Mouse (Mus musculus): ENCODE measurements around the gene Slco1c1. TPM values are rescaled to one million over a fixed set of nuclear protein-coding genes. Genes with fewer than 3 reads are reported as not detected.

Gene Slco1c1
- polyA plus RNA-seq, 1 experiment: not detected

GRCm38 (mm10) chr6:141596081-141596480 lies 71.9 kb downstream of the Slco1c1 start:
- TF ChIP-seq EP300 (IDR thresholded peaks at IDR 0.05; ENCODE audit: insufficient read depth, low read depth, low read length): no peak
- no peak for TF ChIP-seq CTCF (IDR thresholded peaks at IDR 0.05; ENCODE audit: low read depth, low read length)
- TF ChIP-seq POLR2A (IDR thresholded peaks at IDR 0.05; ENCODE audit: insufficient read depth, low read length): no peak
- Histone ChIP-seq H3K36me3 (ENCODE audit: control insufficient read depth, insufficient read depth, low read length, poor library complexity, severe bottlenecking) (no peaks in the 10 kb centered on the region), H3K27me3 (ENCODE audit: control insufficient read depth, insufficient read depth, low read length, poor library complexity, severe bottlenecking) (no peaks in the 10 kb centered on the region), H3K4me3 (ENCODE audit: low read depth, low read length) (no peak overlapping the region), H3K9me3 (replicated peaks; ENCODE audit: control insufficient read depth, insufficient read depth, low read length, poor library complexity, severe bottlenecking) (peaks cover 26% of the 10 kb centered on the region), H3K4me1 (ENCODE audit: control insufficient read depth, insufficient read depth, low read length) (no peaks in the 10 kb centered on the region), H3K9ac (ENCODE audit: low read depth, poor library complexity, severe bottlenecking) (no peak overlapping the region), H3K27ac (ENCODE audit: insufficient read depth, low read length) (no peak overlapping the region)

GRCm38 (mm10) chr6:141597037-141597436 lies 72.9 kb downstream of the Slco1c1 start:
- no peak for TF ChIP-seq POLR2A (IDR thresholded peaks at IDR 0.05; ENCODE audit: insufficient read depth, low read length)
- TF ChIP-seq EP300 (IDR thresholded peaks at IDR 0.05; ENCODE audit: insufficient read depth, low read depth, low read length): peak; percentile 76
- TF ChIP-seq CTCF (IDR thresholded peaks at IDR 0.05; ENCODE audit: low read depth, low read length): no peak
- H3K36me3 ChIP-seq (ENCODE audit: control insufficient read depth, insufficient read depth, low read length, poor library complexity, severe bottlenecking): no peaks in the 10 kb centered on the region
- H3K27me3 ChIP-seq (ENCODE audit: control insufficient read depth, insufficient read depth, low read length, poor library complexity, severe bottlenecking): no peaks in the 10 kb centered on the region
- peak overlapping the region; percentile 58; the same call in 1 of the 2 replicates for H3K27ac ChIP-seq (ENCODE audit: insufficient read depth, low read length)
- no peak overlapping the region for H3K9ac ChIP-seq (ENCODE audit: low read depth, poor library complexity, severe bottlenecking)
- H3K9me3 ChIP-seq (replicated peaks; ENCODE audit: control insufficient read depth, insufficient read depth, low read length, poor library complexity, severe bottlenecking): peaks cover 26% of the 10 kb centered on the region
- no peaks in the 10 kb centered on the region for H3K4me1 ChIP-seq (ENCODE audit: control insufficient read depth, insufficient read depth, low read length)
- no peak overlapping the region for H3K4me3 ChIP-seq (ENCODE audit: low read depth, low read length)

- Histone ChIP-seq H3K27me3 (ENCODE audit: control insufficient read depth, insufficient read depth, low read length, poor library complexity, severe bottlenecking) (no peaks in the 10 kb centered on the region), H3K9ac (ENCODE audit: low read depth, poor library complexity, severe bottlenecking) (peak overlapping the region; percentile 18; the same call in 1 of the 2 replicates), H3K4me1 (ENCODE audit: control insufficient read depth, insufficient read depth, low read length) (no peaks in the 10 kb centered on the region), H3K36me3 (ENCODE audit: control insufficient read depth, insufficient read depth, low read length, poor library complexity, severe bottlenecking) (no peaks in the 10 kb centered on the region), H3K9me3 (replicated peaks; ENCODE audit: control insufficient read depth, insufficient read depth, low read length, poor library complexity, severe bottlenecking) (peaks cover 26% of the 10 kb centered on the region), H3K27ac (ENCODE audit: insufficient read depth, low read length) (peak overlapping the region; percentile 45), H3K4me3 (ENCODE audit: low read depth, low read length) (peak overlapping the region; percentile 72)
- no peak for TF ChIP-seq POLR2A (IDR thresholded peaks at IDR 0.05; ENCODE audit: insufficient read depth, low read length)
- no peak for TF ChIP-seq EP300 (IDR thresholded peaks at IDR 0.05; ENCODE audit: insufficient read depth, low read depth, low read length)
- TF ChIP-seq CTCF (IDR thresholded peaks at IDR 0.05; ENCODE audit: low read depth, low read length): no peak
Observed at GRCm38 (mm10) chr6:141600940-141601339, 76.8 kb downstream of the Slco1c1 start.

- Histone ChIP-seq H3K27me3 (ENCODE audit: control insufficient read depth, insufficient read depth, low read length, poor library complexity, severe bottlenecking) (no peaks in the 10 kb centered on the region), H3K27ac (ENCODE audit: insufficient read depth, low read length) (no peak overlapping the region), H3K9me3 (replicated peaks; ENCODE audit: control insufficient read depth, insufficient read depth, low read length, poor library complexity, severe bottlenecking) (no peaks in the 10 kb centered on the region), H3K9ac (ENCODE audit: low read depth, poor library complexity, severe bottlenecking) (no peak overlapping the region), H3K4me1 (ENCODE audit: control insufficient read depth, insufficient read depth, low read length) (no peaks in the 10 kb centered on the region), H3K36me3 (ENCODE audit: control insufficient read depth, insufficient read depth, low read length, poor library complexity, severe bottlenecking) (no peaks in the 10 kb centered on the region), H3K4me3 (ENCODE audit: low read depth, low read length) (no peak overlapping the region)
- TF ChIP-seq CTCF (IDR thresholded peaks at IDR 0.05; ENCODE audit: low read depth, low read length) (no peak), EP300 (IDR thresholded peaks at IDR 0.05; ENCODE audit: insufficient read depth, low read depth, low read length) (no peak), POLR2A (IDR thresholded peaks at IDR 0.05; ENCODE audit: insufficient read depth, low read length) (no peak)
Observed at GRCm38 (mm10) chr6:141610702-141611260, 86.6 kb downstream of the Slco1c1 start.

- Histone ChIP-seq H3K36me3 (ENCODE audit: control insufficient read depth, insufficient read depth, low read length, poor library complexity, severe bottlenecking) (no peaks in the 10 kb centered on the region), H3K4me1 (ENCODE audit: control insufficient read depth, insufficient read depth, low read length) (no peaks in the 10 kb centered on the region), H3K4me3 (ENCODE audit: low read depth, low read length) (no peak overlapping the region), H3K9me3 (replicated peaks; ENCODE audit: control insufficient read depth, insufficient read depth, low read length, poor library complexity, severe bottlenecking) (no peaks in the 10 kb centered on the region), H3K27me3 (ENCODE audit: control insufficient read depth, insufficient read depth, low read length, poor library complexity, severe bottlenecking) (no peaks in the 10 kb centered on the region), H3K27ac (ENCODE audit: insufficient read depth, low read length) (no peak overlapping the region), H3K9ac (ENCODE audit: low read depth, poor library complexity, severe bottlenecking) (no peak overlapping the region)
- TF ChIP-seq EP300 (IDR thresholded peaks at IDR 0.05; ENCODE audit: insufficient read depth, low read depth, low read length): no peak
- no peak for TF ChIP-seq POLR2A (IDR thresholded peaks at IDR 0.05; ENCODE audit: insufficient read depth, low read length)
- TF ChIP-seq CTCF (IDR thresholded peaks at IDR 0.05; ENCODE audit: low read depth, low read length): no peak
Observed at GRCm38 (mm10) chr6:141614017-141614416, 89.8 kb downstream of the Slco1c1 start.

GRCm38 (mm10) chr6:141615348-141615747 lies 91.2 kb downstream of the Slco1c1 start:
- TF ChIP-seq EP300 (IDR thresholded peaks at IDR 0.05; ENCODE audit: insufficient read depth, low read depth, low read length): no peak
- no peak for TF ChIP-seq POLR2A (IDR thresholded peaks at IDR 0.05; ENCODE audit: insufficient read depth, low read length)
- TF ChIP-seq CTCF (IDR thresholded peaks at IDR 0.05; ENCODE audit: low read depth, low read length): no peak

More at GRCm38 (mm10) chr6:141615348-141615747, 91.2 kb downstream of the Slco1c1 start:
- Histone ChIP-seq H3K27ac (ENCODE audit: insufficient read depth, low read length) (no peak overlapping the region), H3K27me3 (ENCODE audit: control insufficient read depth, insufficient read depth, low read length, poor library complexity, severe bottlenecking) (no peaks in the 10 kb centered on the region), H3K36me3 (ENCODE audit: control insufficient read depth, insufficient read depth, low read length, poor library complexity, severe bottlenecking) (no peaks in the 10 kb centered on the region), H3K9me3 (replicated peaks; ENCODE audit: control insufficient read depth, insufficient read depth, low read length, poor library complexity, severe bottlenecking) (no peaks in the 10 kb centered on the region), H3K9ac (ENCODE audit: low read depth, poor library complexity, severe bottlenecking) (no peak overlapping the region), H3K4me1 (ENCODE audit: control insufficient read depth, insufficient read depth, low read length) (no peaks in the 10 kb centered on the region), H3K4me3 (ENCODE audit: low read depth, low read length) (no peak overlapping the region)

Other genes with a start within 250 kb of the Slco1c1 start
- gene Slco1b2, start 105.2 kb downstream of the Slco1c1 start, polyA plus RNA-seq (2011; ENCODE audit: insufficient read depth, insufficient read length, low read depth, missing spikeins): not detected in 2 replicates
- 0.27 TPM in 1 of 2 replicates, not detected in the other for gene Gm5724, start 249.4 kb downstream of the Slco1c1 start, polyA plus RNA-seq (2011; ENCODE audit: insufficient read depth, insufficient read length, low read depth, missing spikeins)

All from ES-Bruce4 (cell line).